Mouse (Mus musculus) bone marrow, adult 2 months (tissue): ENCODE results near the gene Ripor1.

Experiments used
- CTCF ChIP-seq: fragments of 200-500 bp; IDR thresholded peaks from 2 replicates; pipeline ENCODE4 v1.5.1; 2011; ENCODE audit warnings: low read length, control low read depth; ENCODE audit not compliant: control insufficient read depth, insufficient read depth
- POLR2A ChIP-seq: fragments of 200-500 bp; IDR thresholded peaks from 2 replicates; pipeline ENCODE4 v1.6.1; 2011; ENCODE audit warnings: low read depth, mild to moderate bottlenecking, control low read depth, low read length, borderline replicate concordance; ENCODE audit not compliant: control insufficient read depth

DNA sequence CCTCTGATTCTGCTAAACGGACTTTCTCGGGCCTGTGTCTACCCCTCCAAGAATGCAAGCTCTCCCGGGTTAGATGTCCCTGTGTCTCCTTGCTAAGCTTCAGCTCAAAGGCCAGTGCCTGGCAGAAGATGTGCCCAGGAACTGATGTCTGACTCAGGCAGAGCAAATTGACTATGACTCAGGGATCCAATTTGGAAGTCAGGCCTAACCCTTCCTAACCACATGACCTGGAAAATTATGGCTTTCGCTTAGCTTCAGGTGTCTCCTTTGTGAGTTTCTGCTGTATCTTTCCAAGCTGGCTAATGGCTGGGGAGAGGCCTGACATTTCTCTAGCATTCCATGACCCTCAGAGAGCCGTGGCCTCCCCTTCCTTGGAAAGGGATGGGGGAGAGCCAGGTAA lies 3.8 kb upstream of the Ripor1 start:
- TF ChIP-seq CTCF (no peak), POLR2A (no peak)
